Mouse (Mus musculus): ENCODE measurements around the gene Sidt2. TPM values are rescaled to one million over a fixed set of nuclear protein-coding genes. Genes with fewer than 3 reads are reported as not detected.

Sidt2 gene
- total RNA-seq, 2 experiments from 2014 or later, result 119 to 265 TPM

DNA sequence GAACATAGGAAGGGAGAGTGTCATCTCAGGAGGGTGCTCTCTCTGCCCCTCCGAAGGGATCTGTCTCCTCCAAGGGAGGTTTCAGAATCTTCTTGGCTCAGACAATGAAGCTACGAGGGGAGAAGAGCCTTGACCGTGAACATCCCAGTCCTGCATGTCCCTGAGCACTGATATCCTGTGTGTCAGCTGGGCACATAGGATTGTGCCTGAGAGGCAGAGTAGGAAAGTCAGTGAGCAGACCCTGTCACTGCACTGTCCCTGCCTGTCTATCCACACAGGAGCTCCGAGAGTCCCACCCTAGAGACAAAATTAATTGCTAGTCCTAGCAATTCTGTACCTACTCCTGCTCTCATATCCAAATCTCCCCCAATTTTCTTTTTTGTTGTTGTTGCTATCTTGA, 3.0 kb downstream of the Sidt2 start:
- no peak for DNase-seq (ENCODE audit: low spot score in 2 of 2)

GRCm38 (mm10) chr9:45946872-45947183, 8.2 kb downstream of the Sidt2 start:
- no peak for DNase-seq (ENCODE audit: low spot score in 2 of 2)

DNA sequence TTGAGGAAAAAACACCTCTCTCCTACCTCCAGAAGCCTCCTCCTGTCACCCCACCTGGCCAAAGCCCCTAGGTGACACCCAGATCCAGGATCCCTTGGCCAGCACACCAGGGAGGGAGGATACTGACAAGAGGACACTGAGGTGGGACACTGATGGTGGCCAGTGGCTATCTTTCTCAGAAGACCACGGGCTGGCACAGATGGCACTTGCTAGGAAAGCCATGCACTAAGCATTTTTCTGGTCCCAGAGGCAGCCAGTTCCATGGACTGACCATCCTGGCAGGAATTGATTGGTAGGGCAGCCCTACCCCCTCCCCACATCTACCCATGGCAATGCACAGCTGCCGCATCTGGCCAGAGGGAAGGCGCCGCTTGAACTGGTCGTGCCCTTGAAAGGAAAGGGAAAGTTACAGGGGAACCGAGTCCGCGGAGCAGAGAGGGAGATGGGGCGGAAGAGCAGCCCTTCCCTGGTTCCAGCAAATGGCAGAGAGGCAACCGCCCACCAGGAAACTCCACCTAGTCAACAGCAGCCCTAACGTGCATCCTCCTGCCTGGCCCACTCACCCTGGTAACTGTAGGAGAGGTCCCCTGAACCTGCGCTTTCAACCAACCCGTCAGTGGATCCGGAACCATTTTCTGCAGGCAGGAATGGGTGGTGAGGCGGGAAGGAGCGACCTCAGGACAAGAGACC, 8.7 kb downstream of the Sidt2 start:
- DNase-seq (ENCODE audit: low spot score in 2 of 2), result no peak

DNA sequence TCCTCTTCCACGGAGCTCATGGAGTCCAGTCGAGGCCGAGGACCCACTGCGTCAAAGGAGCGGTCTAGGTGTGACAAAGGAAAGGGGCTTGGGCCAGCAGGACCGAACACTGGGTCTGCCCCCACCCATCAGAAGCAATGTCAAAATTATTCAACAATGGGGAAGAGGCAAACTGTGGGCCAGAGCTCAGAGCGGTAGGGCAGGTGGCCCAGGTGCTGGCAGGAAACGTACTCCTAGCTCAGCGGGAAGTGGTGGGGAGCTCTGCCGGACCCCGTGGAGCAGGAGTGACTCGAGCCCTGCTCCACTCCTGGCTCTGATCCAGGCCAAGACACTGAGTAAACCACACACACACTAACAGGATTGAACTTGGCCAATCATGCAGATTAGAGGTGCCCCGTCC, 9.3 kb downstream of the Sidt2 start:
- DNase-seq (ENCODE audit: low spot score in 2 of 2), result no peak

DNA sequence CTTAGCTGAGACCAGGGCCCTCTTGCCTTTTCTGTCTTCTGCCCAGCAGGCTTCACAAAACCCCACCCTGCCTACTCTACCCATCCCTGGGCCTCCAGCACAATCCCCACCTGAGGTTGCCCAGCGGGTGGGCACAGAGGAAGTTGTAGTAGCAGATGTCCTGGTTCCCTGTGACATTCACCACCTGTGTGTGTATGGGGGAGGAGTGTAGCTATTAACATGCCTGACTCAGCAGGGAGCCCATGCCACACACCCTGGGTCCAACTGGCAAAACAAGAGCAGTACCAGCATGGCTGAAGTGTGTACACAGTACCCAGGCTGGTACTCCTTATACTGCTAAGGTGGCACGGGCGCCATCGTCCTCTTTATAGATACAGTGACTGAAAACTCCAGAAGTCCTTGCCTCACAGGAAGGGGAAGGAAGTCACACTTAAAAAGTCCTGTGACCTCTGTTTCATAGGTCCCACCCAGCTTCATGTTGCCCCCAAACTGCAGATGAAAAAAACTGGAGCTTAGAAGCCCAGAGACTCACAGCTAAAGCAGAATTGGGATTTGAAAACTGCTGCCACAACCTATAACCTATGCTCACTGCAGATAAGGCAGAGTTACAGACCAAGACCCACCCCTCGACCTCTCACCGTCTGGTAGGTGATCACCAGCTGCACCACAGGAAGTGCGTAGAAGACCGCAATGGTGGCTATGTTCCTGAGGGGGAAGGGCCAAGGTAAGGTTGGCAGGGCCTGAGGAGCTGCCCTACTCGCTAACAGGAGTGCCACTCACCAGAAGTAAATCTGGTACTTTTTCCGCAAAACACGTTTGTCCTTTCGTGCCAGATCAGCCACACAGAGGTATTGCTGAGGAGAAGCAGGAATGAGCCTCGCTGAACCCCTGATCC, 10.3 kb downstream of the Sidt2 start:
- DNase-seq (ENCODE audit: low spot score in 2 of 2), result no peak

DNA sequence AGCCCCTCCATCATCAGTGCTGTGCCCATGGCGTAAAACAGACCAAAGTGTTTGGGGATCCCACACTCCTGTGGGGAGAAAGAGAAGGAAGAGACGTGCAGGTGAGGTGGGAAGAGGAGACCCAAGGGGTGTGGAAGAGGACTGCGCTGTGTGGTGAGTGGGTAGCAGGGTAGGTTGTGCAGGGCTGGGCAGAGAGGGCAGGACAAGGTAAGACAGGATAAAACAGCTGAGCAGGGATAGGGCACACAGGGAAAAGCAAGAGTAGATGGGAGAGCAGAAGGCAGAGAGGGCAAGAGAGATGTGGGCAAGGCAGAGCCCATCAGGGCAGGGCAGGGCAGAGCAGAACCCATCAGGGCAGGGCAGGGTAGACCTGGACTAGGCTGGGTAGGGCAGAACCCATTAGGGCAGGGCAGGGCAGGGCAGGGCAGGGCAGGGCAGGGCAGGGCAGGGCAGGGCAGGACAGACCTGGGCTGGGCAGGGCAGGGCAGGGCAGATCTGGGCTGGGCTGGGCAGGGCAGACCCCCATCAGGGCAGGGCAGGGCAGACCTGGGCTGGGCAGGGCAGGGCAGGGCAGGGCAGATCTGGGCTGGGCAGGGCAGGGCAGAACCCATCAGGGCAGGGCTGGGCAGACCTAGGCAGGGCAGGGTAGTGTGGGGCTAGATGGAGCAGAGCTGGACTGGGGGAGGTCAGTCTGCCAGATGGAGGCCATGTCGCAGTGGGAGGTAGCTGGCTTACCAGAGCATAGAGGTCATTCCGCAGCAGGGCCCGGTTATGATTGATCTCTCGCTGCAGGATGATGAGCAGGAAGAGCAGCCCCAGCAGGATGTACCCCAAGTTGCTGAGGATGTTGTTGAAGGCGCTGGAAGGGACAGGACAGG, 11.2 kb downstream of the Sidt2 start:
- DNase-seq (ENCODE audit: low spot score in 2 of 2), result no peak

DNA sequence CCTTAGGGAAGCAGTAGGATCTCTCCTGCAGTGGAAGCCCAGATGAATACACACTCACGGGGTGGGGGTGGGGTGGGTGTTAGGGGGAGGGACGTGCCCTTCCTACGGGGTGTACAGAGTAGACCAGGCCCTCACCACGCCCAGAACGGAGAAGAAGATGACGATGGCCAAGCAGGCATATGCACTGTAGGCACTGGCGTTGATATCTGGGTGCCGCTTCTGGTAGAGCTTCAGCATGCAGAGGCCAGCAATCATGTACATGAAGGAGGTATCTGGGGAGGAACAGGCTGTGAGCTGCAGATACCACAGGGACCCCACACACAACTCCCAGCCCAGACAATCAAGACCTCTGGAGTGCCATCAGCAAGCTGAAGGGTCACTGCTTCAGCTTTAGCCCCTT, 12.1 kb downstream of the Sidt2 start:
- no peak for DNase-seq (ENCODE audit: low spot score in 2 of 2)

- no peak for DNase-seq (ENCODE audit: low spot score in 2 of 2)
Observed at GRCm38 (mm10) chr9:45942464-45942863, 12.6 kb downstream of the Sidt2 start.

DNA sequence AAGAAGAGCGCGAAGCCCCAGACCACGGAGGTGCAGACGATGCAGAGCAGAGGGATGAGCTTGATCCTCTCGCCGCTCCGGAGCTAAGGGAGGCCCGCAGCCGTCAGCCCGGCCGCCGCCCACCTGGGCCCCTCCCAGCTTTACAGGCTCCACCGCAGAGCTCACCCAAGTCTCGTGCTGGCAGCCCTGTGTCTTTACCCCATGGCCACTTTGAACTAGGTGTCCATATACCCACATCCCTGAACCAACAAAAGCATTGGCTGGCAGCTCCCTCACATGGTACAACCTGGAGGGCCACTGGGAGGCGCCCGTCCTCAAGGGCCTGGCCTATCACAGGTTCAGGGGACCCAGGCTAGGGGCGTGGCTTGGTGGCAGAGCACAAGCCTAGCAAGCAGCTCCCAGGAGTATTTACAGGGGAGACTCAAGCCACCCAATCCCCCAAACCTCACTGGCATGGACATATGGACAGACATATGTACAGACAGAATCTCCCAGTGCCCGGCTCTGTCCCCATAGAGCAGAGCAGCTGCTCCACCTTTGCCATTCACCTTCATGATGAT, 13.6 kb downstream of the Sidt2 start:
- DNase-seq (ENCODE audit: low spot score in 2 of 2), result no peak

- DNase-seq (ENCODE audit: low spot score in 2 of 2), result no peak
Observed at GRCm38 (mm10) chr9:45939794-45940193, 15.3 kb downstream of the Sidt2 start.

GRCm38 (mm10) chr9:45938952-45939637, 16.0 kb downstream of the Sidt2 start:
- DNase-seq (ENCODE audit: low spot score in 2 of 2), result no peak

GRCm38 (mm10) chr9:45938088-45938487, 17.0 kb downstream of the Sidt2 start:
- DNase-seq (ENCODE audit: low spot score in 2 of 2), result peak in 1 of 2 experiments; percentile 55

- DNase-seq (ENCODE audit: low spot score in 2 of 2), result peak; percentile 52 to 58
Observed at GRCm38 (mm10) chr9:45936883-45937282, 18.2 kb downstream of the Sidt2 start.

- DNase-seq (ENCODE audit: low spot score in 2 of 2), result no peak
Observed at GRCm38 (mm10) chr9:45935628-45936210, 19.3 kb downstream of the Sidt2 start, which contains the start of gene Tagln. Tagln (minus strand) TSS chr9:45936058.

- no peak for DNase-seq (ENCODE audit: low spot score in 2 of 2)
Observed at GRCm38 (mm10) chr9:45932571-45933415, 22.3 kb downstream of the Sidt2 start.

DNA sequence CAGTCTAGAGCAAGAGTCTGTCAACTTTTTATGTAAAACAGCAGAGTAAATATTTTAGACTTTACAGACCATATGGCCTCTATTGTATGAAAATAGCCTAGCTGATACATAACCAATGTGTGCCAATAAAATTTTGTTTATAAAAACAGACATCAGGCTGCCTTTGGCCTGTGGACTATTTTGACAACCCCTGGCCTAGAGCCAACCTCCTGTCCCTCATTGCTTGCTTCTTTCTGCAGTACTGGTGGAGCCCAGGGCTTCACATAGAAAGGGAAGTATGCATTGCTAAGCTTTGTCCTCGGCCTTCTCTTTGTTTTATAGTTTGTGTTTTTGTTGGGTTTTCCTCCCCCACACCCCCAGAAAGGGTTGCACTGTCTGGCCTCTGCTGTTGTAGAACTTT, 23.1 kb downstream of the Sidt2 start:
- no peak for DNase-seq (ENCODE audit: low spot score in 2 of 2)

DNA sequence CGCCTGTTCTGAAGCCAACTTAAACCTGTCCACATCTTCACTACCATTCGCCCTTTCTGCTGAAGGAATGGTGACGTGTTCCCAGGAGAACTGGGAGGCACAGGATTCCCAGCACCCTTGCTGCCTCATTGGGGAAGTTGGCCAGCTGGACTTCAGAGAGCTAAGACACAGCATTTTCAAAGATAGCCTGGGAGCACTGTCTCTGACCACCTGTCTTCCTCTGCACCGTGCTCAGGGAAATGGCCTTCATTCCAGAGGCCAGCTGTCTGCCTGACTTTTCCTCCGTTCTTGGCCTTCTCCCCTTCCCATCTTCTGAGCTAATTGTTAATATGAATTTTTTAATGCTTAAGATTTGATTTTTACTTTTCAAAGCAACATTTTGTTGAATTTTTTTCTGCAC, 25.8 kb downstream of the Sidt2 start:
- DNase-seq (ENCODE audit: low spot score in 2 of 2), result no peak

- no peak for DNase-seq (ENCODE audit: low spot score in 2 of 2)
Observed at GRCm38 (mm10) chr9:45919895-45920294, 35.2 kb downstream of the Sidt2 start.
